Mouse (Mus musculus): Measurements from ENCODE around the gene Hes5.

The Hes5 gene

GRCm38 (mm10) chr4:154965856-154966255, 5.1 kb downstream of the Hes5 start:
- no peak for DNase-seq

DNA sequence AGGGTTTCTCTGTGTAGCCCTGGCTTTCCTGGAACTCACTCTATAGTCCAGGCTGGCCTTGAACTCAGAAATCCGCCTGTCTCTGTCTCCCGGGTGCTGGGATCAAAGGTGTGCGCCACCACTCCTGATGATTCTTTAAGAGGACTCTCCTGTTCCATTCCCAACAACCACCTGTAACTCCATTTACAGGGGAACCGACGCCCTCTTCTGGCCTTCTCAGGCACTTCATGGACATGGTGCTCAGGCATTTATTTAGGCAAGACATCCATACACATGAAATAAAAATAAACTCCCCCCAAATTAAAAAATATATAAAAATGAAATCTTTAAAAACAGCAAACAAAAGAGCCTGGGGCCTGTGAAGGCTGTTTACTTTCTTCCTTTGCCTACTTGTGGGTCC, 6.5 kb downstream of the Hes5 start:
- DNase-seq = peak; percentile 72

- DNase-seq = no peak
Measured at GRCm38 (mm10) chr4:154972546-154972945, 11.8 kb downstream of the Hes5 start.

GRCm38 (mm10) chr4:154974163-154974611, 13.5 kb downstream of the Hes5 start:
- DNase-seq = no peak

DNA sequence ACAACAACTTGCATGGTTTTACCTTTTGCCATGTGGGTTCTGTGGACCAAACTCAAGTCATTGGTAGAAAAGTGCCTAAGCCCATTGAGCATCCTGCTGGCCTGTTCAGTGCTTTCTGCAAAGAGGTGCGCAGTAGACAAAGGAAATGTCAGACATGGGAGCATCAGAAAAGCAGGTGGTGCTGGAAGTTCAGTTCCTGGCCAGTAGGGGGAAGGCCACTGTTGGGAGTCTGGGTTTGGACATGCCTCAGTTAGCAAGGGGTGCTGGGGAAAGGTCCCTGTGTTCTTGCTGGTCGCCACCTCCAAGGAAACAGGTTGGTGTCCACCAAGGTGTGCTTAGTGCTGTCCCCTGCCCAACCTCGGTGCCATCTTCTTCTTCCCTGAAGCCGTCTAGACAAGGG, 19.4 kb downstream of the Hes5 start:
- no peak for DNase-seq

GRCm38 (mm10) chr4:154981076-154981475, 20.4 kb downstream of the Hes5 start:
- DNase-seq = no peak

DNA sequence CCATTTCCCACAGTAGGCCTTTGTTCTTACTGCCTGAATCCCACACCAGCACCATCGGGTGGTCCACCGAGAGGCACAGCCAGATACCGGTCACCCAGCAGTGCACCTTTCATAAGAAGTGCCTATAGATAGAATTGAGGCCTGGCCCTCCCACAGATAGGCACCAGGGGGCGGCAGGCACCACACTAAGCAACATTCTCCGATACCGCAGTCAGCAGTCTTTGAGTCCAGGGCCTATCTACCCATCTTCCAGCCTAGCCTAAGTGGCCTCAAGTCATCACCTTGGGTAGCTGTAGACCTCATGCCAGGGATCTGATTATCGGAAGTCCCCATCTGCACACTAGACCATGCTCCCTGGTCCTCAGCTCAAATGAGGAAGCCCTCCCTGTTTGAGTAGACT, 20.8 kb downstream of the Hes5 start:
- DNase-seq = peak; percentile 80

GRCm38 (mm10) chr4:154982247-154983120, 21.8 kb downstream of the Hes5 start:
- no peak for DNase-seq

GRCm38 (mm10) chr4:154983767-154984166, 23.0 kb downstream of the Hes5 start:
- no peak for DNase-seq

- DNase-seq = no peak
Measured at GRCm38 (mm10) chr4:154985151-154985777, 24.5 kb downstream of the Hes5 start.

GRCm38 (mm10) chr4:154986096-154986495, 25.4 kb downstream of the Hes5 start:
- peak; percentile 86 for DNase-seq

GRCm38 (mm10) chr4:154986750-154987149, 26.0 kb downstream of the Hes5 start:
- DNase-seq = no peak

- no peak for DNase-seq
Measured at GRCm38 (mm10) chr4:154994876-154995275, 34.2 kb downstream of the Hes5 start.

- DNase-seq = no peak
Measured at GRCm38 (mm10) chr4:154996572-154997154, 35.9 kb downstream of the Hes5 start.

DNA sequence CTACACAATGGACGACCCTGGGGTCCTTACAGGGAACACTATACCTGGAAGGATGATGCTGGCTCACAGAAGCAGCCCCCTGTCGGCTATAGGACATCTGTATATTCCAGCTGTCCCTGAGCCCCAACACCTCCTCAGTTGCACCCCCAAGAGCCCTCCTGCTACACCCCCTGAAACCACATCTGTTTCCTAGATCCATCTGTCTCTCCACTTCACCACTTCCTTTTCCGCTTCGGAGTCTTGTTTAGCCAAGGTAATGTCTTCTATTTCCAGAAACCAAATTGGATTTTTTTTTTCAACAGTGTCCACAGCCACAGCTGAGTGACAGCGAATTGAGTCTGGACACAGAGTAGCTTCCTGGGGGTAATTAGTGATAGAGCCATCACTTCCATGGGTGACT, 38.7 kb downstream of the Hes5 start:
- no peak for DNase-seq

DNA sequence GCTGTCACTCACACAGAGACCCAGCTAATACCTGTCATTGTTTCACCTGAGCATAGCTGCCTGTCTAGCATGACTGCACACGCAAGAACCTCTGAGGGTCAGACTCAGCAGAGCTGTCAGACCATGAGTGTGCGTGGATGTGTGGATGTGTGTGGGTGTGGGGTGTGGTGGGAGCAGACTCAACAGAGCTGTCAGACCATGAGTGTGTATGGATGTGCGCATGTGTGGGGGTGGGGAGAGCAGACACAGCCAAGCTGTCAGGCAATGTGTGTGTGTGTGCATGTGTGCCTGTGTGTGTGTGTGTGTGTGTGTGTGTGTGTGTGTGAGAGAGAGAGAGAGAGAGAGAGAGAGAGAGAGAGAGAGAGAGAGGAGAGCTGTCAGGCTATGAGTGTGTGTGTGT, 44.6 kb downstream of the Hes5 start:
- no peak for DNase-seq

GRCm38 (mm10) chr4:155006296-155006695, 45.6 kb downstream of the Hes5 start:
- DNase-seq = no peak

GRCm38 (mm10) chr4:155007641-155008040, 46.9 kb downstream of the Hes5 start:
- no peak for DNase-seq

- no peak for DNase-seq
Measured at GRCm38 (mm10) chr4:155008075-155008474, 47.4 kb downstream of the Hes5 start.

- DNase-seq = no peak
Measured at GRCm38 (mm10) chr4:155009216-155009615, 48.5 kb downstream of the Hes5 start.

GRCm38 (mm10) chr4:155010870-155011269, 50.1 kb downstream of the Hes5 start:
- DNase-seq = peak; percentile 59

DNA sequence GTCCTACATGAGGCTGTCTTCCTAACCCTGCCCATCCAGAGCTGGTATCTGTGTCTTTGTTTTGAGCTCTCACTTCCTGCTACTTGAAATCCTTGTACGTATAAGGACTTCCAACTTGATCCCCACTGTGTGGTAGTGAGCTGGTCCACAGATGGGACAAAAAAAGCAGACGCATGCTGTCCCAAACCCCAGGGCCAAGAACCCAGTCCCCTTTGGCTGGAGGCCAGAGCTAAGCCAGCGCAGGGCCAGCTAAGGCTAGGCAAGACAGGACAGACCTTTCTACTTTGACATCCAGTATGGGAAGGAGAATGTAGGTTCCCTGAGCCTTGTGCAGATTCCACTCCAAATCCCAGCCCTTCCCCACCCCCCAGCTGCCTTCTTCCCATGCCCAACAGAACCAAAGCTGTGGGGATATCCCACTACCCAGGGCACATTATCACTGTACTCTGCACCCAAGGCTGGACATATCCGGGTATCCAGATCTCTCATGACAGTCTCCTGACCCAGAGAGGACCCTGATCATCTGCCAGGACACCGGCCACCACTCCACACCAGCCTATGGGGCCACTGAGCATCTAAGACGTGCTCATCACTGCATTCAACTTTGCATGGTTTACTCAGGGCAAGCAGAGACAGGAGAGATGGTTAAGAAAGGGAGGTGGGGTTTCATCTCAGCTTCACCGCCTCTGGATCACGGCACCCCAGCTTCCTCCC, 50.7 kb downstream of the Hes5 start:
- DNase-seq = peak; percentile 32

Measured in right cerebral cortex, postnatal 4 days (tissue).